Mouse (Mus musculus): ENCODE measurements around the gene 2810006K23Rik. TPM values are rescaled to one million over a fixed set of nuclear protein-coding genes. Genes with fewer than 3 reads are reported as not detected.
A peak's percentile ranks its signal among the peaks of the same experiment; 100 is the strongest.
"Not testable (repeated sequence)": the region's sequence is repeated elsewhere in the genome, so short reads cannot be mapped to it uniquely, and the experiment has no call there.

2810006K23Rik gene
- polyA plus RNA-seq, 1 experiment = 8.0 TPM

DNA sequence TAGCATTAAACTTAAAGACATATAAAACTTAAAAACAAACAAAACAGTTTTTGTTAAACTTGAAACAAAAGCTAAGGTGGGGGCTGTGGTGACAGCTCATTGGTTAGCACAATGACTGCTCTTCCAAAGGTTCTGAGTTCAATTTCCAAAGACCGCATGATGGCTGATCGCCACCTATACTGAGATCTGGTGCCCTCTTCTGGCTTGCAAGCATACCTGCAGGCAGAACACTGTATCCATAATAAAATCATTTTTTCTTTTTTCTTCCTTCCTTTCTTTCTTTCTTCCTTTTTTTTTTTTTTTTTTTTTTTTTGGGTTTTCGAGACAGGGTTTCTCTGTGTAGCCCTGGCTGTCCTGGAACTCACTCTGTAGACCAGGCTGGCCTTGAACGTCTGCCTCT is 28.6 kb upstream of the 2810006K23Rik start:
- peak; percentile 69 for TF ChIP-seq CTCF (conservative IDR thresholded peaks at IDR 0.05; ENCODE audit: insufficient read depth, insufficient read length, low read depth, low read length)
- not testable (repeated sequence) for H3K36me3 ChIP-seq (ENCODE audit: control insufficient read depth, insufficient read depth, low read length); H3K27me3 ChIP-seq (replicated peaks; ENCODE audit: control insufficient read depth, insufficient read depth, low read length); H3K4me3 ChIP-seq (ENCODE audit: insufficient read depth, low read depth, low read length); H3K4me1 ChIP-seq (ENCODE audit: control insufficient read depth, insufficient read depth, low read length); H3K27ac ChIP-seq (ENCODE audit: insufficient read depth, low read depth, low read length)
- peak; percentile 2 for DNase-seq
- WGBS = 50% methylated on average over 3 of the region's 4 CpGs

GRCm38 (mm10) chr5:124300132-124300531 is 27.8 kb upstream of the 2810006K23Rik start:
- DNase-seq = no peak
- Histone ChIP-seq H3K36me3 (ENCODE audit: control insufficient read depth, insufficient read depth, low read length) (no peaks in the 10 kb centered on the region), H3K27ac (ENCODE audit: insufficient read depth, low read depth, low read length) (no peak overlapping the region), H3K4me1 (ENCODE audit: control insufficient read depth, insufficient read depth, low read length) (no peaks in the 10 kb centered on the region), H3K4me3 (ENCODE audit: insufficient read depth, low read depth, low read length) (no peak overlapping the region), H3K27me3 (replicated peaks; ENCODE audit: control insufficient read depth, insufficient read depth, low read length) (no peaks in the 10 kb centered on the region; the same call in 1 of the 2 replicates)
- WGBS = 89% methylated on average over 4 of the region's 4 CpGs
- no peak for TF ChIP-seq CTCF (conservative IDR thresholded peaks at IDR 0.05; ENCODE audit: insufficient read depth, insufficient read length, low read depth, low read length)
- TF ChIP-seq POLR2A (IDR thresholded peaks at IDR 0.05; ENCODE audit: low read depth, low read length) = no peak

DNA sequence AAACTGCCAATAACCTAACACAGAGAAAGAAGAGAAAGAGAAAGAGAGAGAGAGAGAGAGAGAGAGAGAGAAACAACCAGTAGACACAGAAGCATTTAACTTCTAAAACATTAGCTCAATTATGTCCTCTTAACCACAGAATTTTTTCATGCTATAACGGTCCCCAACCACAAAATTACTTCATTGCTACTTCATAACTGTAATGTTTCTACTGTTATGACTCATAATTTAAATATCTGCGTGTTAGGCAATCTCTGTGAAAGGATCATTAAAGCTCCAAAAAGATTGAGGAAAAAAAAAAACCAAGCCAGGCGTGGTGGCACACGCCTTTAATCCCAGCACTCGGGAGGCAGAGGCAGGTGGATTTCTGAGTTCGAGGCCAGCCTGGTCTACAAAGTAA is 25.0 kb upstream of the 2810006K23Rik start:
- H3K36me3 ChIP-seq (ENCODE audit: control insufficient read depth, insufficient read depth, low read length); H3K27me3 ChIP-seq (replicated peaks; ENCODE audit: control insufficient read depth, insufficient read depth, low read length); H3K4me3 ChIP-seq (ENCODE audit: insufficient read depth, low read depth, low read length); H3K27ac ChIP-seq (ENCODE audit: insufficient read depth, low read depth, low read length); H3K4me1 ChIP-seq (ENCODE audit: control insufficient read depth, insufficient read depth, low read length); DNase-seq: not testable (repeated sequence)
- 90% methylated on average over 6 of the region's 6 CpGs for WGBS

GRCm38 (mm10) chr5:124309155-124309554 is 18.7 kb upstream of the 2810006K23Rik start:
- no peak for TF ChIP-seq CTCF (conservative IDR thresholded peaks at IDR 0.05; ENCODE audit: insufficient read depth, insufficient read length, low read depth, low read length)
- TF ChIP-seq POLR2A (IDR thresholded peaks at IDR 0.05; ENCODE audit: low read depth, low read length) = no peak
- no peak overlapping the region for H3K27ac ChIP-seq (ENCODE audit: insufficient read depth, low read depth, low read length)
- WGBS = 93% methylated on average over 10 of the region's 10 CpGs
- peaks cover 2% of the 10 kb centered on the region; the same call in 1 of the 2 replicates for H3K36me3 ChIP-seq (ENCODE audit: control insufficient read depth, insufficient read depth, low read length)
- DNase-seq = no peak
- no peaks in the 10 kb centered on the region for H3K4me1 ChIP-seq (ENCODE audit: control insufficient read depth, insufficient read depth, low read length)
- no peaks in the 10 kb centered on the region for H3K27me3 ChIP-seq (replicated peaks; ENCODE audit: control insufficient read depth, insufficient read depth, low read length)
- no peak overlapping the region for H3K4me3 ChIP-seq (ENCODE audit: insufficient read depth, low read depth, low read length)

GRCm38 (mm10) chr5:124310091-124310490 is 17.8 kb upstream of the 2810006K23Rik start:
- Histone ChIP-seq H3K27ac (ENCODE audit: insufficient read depth, low read depth, low read length) (no peak overlapping the region), H3K4me1 (ENCODE audit: control insufficient read depth, insufficient read depth, low read length) (no peaks in the 10 kb centered on the region), H3K36me3 (ENCODE audit: control insufficient read depth, insufficient read depth, low read length) (peaks cover 2% of the 10 kb centered on the region; the same call in 1 of the 2 replicates), H3K4me3 (ENCODE audit: insufficient read depth, low read depth, low read length) (no peak overlapping the region), H3K27me3 (replicated peaks; ENCODE audit: control insufficient read depth, insufficient read depth, low read length) (no peaks in the 10 kb centered on the region)
- WGBS = 96% methylated on average over 11 of the region's 11 CpGs
- DNase-seq = no peak
- TF ChIP-seq CTCF (conservative IDR thresholded peaks at IDR 0.05; ENCODE audit: insufficient read depth, insufficient read length, low read depth, low read length) (no peak), POLR2A (IDR thresholded peaks at IDR 0.05; ENCODE audit: low read depth, low read length) (no peak)

- Histone ChIP-seq H3K4me3 (ENCODE audit: insufficient read depth, low read depth, low read length) (no peak overlapping the region), H3K27ac (ENCODE audit: insufficient read depth, low read depth, low read length) (no peak overlapping the region), H3K4me1 (ENCODE audit: control insufficient read depth, insufficient read depth, low read length) (no peaks in the 10 kb centered on the region), H3K27me3 (replicated peaks; ENCODE audit: control insufficient read depth, insufficient read depth, low read length) (no peaks in the 10 kb centered on the region), H3K36me3 (ENCODE audit: control insufficient read depth, insufficient read depth, low read length) (peaks cover 2% of the 10 kb centered on the region)
- 93% methylated on average over 9 of the region's 9 CpGs for WGBS
- no peak for DNase-seq
- no peak for TF ChIP-seq POLR2A (IDR thresholded peaks at IDR 0.05; ENCODE audit: low read depth, low read length)
- no peak for TF ChIP-seq CTCF (conservative IDR thresholded peaks at IDR 0.05; ENCODE audit: insufficient read depth, insufficient read length, low read depth, low read length)
Measured at GRCm38 (mm10) chr5:124315498-124315897, 12.4 kb upstream of the 2810006K23Rik start.

DNA sequence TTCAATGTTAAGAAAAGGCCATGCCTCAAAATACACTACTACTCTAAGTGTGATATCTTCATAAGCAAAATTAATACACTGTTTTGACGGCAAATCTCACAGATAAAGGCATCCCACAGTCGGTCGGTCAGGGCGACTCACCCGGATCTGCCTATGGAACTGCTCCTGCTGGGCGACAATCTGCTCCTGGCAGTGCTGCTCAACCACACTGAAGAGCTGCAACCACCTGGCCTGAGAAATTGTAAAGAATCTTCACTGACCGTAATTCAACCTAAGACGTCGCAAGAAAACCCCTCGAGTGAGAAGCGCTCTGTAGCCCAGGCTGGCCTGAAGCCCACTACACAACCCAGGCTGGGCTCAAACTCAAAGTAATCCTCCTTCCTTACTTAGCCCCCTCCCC is 11.9 kb upstream of the 2810006K23Rik start:
- H3K27me3 ChIP-seq (replicated peaks; ENCODE audit: control insufficient read depth, insufficient read depth, low read length) = no peaks in the 10 kb centered on the region
- DNase-seq = no peak
- WGBS = 95% methylated on average over 11 of the region's 11 CpGs
- TF ChIP-seq CTCF (conservative IDR thresholded peaks at IDR 0.05; ENCODE audit: insufficient read depth, insufficient read length, low read depth, low read length) (no peak), POLR2A (IDR thresholded peaks at IDR 0.05; ENCODE audit: low read depth, low read length) (no peak)
- H3K4me3 ChIP-seq (ENCODE audit: insufficient read depth, low read depth, low read length) = no peak overlapping the region
- no peak overlapping the region for H3K27ac ChIP-seq (ENCODE audit: insufficient read depth, low read depth, low read length)
- H3K4me1 ChIP-seq (ENCODE audit: control insufficient read depth, insufficient read depth, low read length) = no peaks in the 10 kb centered on the region
- H3K36me3 ChIP-seq (ENCODE audit: control insufficient read depth, insufficient read depth, low read length) = peaks cover 2% of the 10 kb centered on the region

GRCm38 (mm10) chr5:124317648-124318047 is 10.2 kb upstream of the 2810006K23Rik start:
- no peaks in the 10 kb centered on the region for H3K4me1 ChIP-seq (ENCODE audit: control insufficient read depth, insufficient read depth, low read length)
- no peak overlapping the region for H3K4me3 ChIP-seq (ENCODE audit: insufficient read depth, low read depth, low read length)
- WGBS = 93% methylated on average over 7 of the region's 7 CpGs
- H3K27me3 ChIP-seq (replicated peaks; ENCODE audit: control insufficient read depth, insufficient read depth, low read length) = no peaks in the 10 kb centered on the region
- no peaks in the 10 kb centered on the region; the same call in 1 of the 2 replicates for H3K36me3 ChIP-seq (ENCODE audit: control insufficient read depth, insufficient read depth, low read length)
- TF ChIP-seq POLR2A (IDR thresholded peaks at IDR 0.05; ENCODE audit: low read depth, low read length) = no peak
- no peak for TF ChIP-seq CTCF (conservative IDR thresholded peaks at IDR 0.05; ENCODE audit: insufficient read depth, insufficient read length, low read depth, low read length)
- H3K27ac ChIP-seq (ENCODE audit: insufficient read depth, low read depth, low read length) = no peak overlapping the region
- no peak for DNase-seq
